Mouse (Mus musculus) stomach, postnatal 0 days (tissue): Measurements from ENCODE around the gene Onecut1.

Source experiments
- CTCF ChIP-seq: IDR thresholded peaks from 2 replicates; pipeline ENCODE4 v1.5.1; 2016; ENCODE audit warnings: antibody characterized with exemption, low read depth, mild to moderate bottlenecking, moderate library complexity
- EP300 ChIP-seq: optimal IDR thresholded peaks from 2 replicates; pipeline ENCODE3; 2016; ENCODE audit warnings: antibody characterized with exemption

DNA sequence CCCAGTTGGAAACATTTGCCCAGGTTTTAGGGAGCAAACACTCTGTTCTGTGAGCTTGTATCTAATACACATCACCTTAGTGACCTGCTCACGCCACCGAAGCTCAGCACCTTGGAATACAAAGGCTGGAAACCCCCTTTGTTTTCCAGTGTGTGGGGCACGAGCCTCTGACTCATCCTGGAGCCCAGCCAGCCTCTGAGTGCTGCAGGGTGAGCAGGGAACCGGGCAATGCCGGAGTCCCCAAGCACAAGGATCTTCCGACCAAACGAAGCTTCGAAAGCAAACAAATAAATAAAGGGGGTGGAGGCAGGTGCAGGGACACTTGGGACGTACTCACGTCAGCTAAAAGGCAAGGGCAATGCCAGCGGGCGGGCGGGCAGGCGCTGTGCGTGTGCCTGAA lies 47.5 kb downstream of the Onecut1 start:
- TF ChIP-seq CTCF: no peak
- TF ChIP-seq EP300: no peak
